Mouse (Mus musculus) kidney, adult 18-20 months (tissue): ENCODE measurements at regions not wholly inside any gene's neighbourhood (a gene's known extent, or its start where the extent isn't known, plus 50 kb on each side); places are given as distances from the start of the nearest gene placed in this dataset.

Experiments
- DNase-seq: peaks from one replicate; pipeline ENCODE4 v3.0.0; 2021

DNA sequence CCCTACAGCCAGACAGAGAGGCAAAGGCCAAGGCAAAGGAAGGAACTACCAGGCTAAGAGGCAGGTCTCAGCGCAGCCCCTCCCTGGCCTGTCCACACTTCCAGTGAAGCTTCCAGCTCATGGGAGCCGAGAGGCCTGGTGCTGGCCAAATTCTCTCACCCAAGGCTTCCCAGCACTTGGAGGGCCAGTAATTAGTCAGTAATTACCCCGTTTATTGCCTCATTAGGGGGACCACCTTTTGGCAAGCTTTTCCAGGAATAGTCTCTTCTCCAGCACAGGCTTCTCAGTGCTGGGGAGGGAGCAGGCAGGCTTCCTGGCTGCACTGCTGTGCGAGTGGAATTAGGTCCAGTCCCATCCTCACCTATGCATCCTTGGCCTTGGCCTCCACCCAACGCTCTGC is 252.8 kb upstream of the Nxpe4 start:
- DNase-seq = no peak

DNA sequence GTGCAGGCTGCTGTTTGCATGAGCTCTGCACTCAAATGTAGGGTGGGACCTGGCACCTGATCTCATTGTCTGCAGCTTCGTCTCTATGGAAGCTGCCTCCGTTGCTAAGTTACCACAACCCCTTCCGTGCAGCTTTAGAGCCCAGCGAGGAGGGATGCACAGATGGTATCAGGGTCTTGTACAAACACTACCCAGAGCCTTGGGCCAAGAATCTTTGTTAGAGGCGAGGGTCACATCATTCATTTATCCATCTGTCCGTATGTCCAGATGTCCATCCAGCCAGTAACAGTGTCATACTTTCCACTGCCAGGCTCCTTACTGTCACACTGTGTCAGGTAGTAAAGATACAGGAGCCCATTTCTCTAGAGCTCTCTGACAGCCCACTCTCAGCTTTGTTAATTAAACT is 251.3 kb upstream of the Nxpe4 start:
- no peak for DNase-seq

DNA sequence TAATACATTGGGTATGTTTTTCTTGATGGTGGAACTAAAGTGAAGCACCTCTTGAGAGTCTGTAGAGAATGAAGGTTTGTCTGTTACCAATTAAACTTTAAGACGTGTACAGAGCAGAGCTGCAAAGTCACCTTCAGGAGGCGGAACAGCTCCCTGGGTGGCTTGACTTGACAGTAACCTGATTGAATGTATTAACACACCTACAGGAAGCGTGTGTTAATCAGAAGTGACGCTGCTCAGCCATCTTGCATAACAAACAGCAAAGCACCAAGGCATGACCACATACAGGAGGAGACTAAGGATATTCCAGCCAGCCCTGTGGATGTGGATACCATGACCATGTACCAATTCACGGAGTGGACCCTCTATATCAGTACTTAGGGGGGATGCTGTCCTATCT is 249.0 kb upstream of the Nxpe4 start:
- DNase-seq = no peak

DNA sequence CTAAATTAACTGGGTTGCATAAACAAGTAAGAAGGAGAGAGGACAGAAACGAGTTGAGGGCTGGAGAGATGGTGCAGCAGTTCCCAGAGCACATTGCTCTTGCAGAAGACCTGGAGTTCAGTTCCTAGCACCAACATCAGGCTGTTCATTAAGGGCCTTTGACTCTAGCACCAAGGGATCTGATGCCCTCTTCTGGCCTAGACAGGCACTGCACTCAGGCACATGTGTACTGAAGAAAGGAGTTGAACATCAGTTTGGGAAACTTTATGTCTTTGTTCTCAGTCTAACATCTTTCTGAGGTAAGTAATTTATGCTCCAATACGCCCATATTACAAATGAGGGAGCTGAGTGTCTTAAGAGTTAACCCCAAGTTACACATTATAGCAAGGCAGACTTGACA is 226.5 kb upstream of the Nxpe4 start:
- no peak for DNase-seq

DNA sequence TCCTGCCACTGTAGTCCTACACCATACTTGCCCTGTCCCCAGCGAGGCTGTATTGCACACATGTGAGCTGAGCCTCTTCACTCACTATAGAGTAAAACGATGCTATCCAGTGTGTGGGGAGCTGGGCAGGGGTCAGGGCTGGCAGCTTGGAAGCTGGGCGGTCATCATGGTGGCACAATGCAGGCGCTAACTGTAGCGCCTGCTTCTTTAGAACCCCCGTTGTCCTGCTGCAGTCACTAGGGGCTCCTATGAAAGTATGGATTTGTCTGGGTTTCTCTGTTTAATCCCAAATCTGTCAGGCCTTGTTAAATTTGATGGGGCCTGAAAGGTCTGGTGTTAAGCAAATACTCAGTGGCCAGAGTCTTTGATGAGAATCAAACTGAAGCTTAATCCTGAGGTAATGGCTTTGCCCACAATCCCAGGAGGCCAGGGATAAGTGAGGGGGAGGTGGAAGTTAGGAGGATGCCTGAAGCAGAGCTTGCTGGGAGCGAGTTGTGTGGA is 225.8 kb upstream of the Nxpe4 start:
- no peak for DNase-seq

DNA sequence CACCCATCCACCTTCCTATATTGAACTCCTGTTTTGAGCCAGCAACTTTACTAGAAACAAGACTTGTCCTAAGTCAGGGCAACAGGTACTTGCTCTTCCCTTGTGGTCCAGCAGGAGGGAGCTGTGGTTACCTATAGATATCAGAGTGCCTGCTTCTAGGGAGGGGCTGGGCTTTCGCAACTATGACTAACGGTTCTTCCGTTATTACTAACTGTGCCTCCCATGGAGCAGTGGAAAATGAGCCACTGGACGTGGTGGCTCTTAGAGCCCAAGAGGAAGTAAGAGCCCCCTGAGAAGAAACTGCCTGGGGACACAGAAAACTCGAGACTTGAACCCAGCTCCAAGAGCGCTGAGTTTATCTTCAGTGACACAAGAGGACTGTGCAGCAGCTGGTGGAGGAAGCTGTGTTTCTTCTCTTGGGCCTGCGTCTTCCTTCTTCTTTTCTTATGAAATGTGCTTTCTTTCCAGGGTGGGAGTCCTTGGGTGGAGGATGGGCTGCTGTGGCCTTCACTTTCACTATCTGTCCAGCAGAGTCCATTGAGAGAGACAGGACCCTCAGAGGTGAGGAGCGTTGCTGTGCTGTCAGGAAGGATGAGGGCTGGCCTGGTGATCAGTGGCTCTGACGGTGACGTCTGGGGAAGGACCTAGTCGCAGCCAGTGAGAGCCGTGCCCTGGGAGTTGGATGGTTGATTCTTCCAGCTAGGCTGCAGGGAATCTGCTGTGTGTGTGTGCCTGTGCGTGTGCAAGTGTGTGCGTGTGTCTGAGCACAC is 222.7 kb upstream of the Nxpe4 start:
- DNase-seq = no peak

DNA sequence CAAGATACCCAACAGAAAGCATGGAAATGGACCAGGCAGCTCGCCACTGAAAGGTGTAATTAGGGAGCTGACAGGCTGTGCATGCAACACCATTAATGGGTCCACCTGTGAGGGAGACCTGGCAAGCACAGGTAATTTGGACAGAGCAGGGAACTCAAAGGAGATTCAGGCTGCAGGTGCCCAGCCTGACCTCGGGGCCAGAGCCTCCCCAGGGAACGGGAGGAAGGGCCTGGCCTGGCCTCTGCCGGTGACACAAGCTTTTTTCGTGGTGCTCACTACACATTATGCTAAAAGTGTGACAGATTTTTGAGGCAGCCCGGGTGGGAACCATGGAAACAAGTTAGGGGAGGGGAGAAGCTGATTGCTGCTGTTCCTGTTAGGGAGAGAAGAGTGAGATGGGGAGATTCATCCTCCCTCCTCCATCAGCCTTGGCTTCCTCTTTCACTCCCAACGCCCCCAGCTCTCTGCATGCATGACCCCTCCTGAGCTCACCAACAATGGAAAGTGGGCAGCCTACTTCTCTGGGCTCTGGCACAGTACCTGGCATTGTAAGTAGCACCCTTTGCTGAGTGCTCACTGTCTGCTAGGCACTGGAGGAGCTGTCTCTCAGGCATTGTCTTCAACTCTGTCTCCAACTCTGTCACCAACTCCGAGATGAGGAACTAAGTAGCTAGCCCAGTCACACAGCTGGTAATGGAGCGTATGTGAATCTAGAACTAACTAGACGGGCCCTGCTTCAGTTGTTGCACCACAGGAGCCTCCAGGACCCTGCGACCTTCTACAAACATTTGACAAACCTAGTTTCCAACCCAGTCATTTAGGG is 218.9 kb upstream of the Nxpe4 start:
- DNase-seq = no peak

DNA sequence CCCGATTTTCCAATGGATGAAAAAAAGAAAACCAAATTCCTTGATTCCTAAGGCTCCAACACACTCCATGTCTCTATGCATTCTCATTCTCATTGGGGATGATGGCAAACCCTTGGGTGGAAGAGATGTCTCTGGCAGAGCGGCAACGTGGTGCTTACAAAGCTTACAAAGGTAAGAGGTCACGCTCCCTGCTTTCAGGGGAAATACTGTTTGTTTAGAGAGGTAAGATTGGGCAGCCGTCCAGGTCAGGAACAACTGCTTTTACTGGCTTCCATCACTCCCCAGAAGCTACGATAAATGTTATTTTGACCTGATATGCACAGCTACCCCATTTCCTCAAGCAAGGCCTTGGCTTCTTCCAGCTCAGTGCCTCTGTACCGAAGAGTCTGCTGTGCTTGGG is 215.6 kb upstream of the Nxpe4 start:
- DNase-seq = no peak

DNA sequence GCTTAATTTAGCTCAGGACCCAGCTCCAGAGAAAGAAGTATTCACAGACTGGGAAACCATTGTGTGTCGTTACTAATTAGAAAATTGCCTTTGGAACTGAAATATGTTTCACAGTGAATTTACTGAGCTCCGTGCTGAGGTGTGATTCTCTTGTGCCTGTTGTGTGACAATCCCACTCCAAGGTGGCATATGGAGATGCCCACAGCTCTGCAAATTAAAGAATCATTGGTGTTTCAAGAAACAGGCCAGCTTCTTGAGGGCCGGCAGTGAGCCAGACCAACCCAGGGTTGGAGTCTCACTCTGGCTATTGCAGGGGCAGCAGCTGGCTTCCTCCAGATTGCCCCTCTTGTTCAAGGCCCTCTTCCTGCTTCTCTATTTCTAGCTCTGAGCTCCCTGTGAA is 203.9 kb upstream of the Nxpe4 start:
- no peak for DNase-seq

DNA sequence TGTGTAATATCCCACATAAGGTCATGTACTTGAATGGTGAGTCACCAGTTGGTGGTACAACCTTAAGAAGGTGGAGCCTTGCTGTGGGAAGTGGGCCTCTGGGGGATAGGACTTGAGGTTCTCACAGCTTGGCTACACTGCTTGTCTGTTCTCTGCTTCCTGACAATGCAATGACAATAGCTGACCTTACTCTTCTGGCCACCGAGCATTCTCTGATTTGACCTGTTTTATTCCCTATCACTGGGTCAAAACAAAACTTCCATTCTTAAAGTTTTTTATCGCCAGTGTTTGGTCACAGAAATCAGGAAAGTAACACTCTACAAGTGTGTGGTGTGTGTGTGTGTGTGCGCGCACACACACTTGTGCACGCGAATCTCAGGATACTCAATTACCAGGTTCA is 203.0 kb upstream of the Nxpe4 start:
- no peak for DNase-seq

DNA sequence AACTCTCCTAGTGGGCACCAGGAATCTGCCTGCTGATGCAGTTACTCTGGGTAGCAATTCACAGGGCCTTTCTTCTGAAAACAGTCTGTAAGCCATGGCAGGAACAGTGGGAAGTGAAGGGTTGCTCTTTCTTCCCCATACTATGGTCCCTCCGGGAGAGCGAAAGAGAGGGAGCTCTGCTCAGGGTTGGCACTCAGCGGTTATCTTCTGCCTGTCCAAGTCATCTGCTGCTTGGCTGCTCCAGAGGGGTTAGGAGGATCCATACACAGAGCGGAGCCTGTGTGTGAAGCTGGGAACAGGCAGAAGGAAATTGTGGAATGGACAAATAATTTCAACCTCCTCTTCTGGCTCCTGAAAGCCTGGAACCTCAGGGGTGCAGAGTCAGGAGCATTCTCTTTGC is 200.6 kb upstream of the Nxpe4 start:
- no peak for DNase-seq

DNA sequence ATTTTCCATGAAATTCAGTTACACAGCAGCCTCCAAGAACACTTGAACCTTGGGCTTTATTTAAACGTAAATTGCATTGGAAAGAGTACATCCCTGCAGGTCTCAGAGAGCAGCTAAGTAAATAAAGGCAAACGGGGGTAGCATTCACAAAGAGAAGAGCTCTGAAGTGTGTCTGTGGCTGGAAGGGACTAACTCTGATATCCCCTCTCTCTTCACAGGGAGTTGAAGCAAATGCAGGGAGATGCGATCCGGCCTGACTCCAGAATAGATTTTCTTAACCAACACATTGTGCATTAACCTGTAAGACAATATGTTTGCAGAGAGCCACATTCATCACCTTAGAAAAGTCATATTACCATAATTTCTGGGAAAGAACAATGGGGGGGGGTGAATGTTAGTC is 199.7 kb upstream of the Nxpe4 start:
- no peak for DNase-seq

DNA sequence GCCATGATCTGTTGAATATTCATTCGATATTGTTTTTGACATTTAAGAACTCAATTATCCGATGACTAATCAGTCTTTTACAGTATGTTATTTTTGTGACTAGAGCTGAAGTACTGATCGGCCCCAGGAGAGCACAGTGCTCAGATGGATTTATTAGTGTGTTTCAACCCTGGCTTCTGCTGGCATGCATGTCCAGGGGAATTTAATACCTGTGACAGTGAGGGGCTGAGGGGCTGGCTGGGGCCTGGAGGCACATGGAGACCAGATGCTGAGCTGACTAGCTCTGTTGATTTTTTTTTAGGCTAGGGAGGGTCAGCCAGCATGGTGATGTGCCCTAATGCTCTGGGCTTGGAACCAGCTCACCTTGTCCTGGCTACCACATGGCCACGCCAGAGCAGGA is 199.2 kb upstream of the Nxpe4 start:
- DNase-seq = no peak

DNA sequence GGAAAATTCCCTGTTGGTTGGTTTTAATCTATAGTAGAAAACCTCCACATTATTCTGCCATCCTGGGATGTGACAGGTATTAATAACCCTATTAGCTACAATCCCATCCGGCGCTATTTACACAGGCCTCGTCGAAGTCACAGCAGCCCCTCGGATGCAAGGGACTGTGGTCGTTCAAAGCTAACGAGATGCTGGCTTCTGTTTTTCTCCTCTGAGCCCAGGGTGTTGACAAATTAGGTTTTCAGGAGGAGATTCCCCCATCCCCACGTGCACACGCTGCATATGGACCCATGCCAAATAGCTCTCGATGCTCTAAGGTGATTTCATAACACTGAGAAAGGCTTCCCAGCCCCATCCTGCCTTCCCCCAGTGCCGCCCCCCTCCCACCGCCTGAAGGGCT is 188.7 kb upstream of the Nxpe4 start:
- DNase-seq = no peak

DNA sequence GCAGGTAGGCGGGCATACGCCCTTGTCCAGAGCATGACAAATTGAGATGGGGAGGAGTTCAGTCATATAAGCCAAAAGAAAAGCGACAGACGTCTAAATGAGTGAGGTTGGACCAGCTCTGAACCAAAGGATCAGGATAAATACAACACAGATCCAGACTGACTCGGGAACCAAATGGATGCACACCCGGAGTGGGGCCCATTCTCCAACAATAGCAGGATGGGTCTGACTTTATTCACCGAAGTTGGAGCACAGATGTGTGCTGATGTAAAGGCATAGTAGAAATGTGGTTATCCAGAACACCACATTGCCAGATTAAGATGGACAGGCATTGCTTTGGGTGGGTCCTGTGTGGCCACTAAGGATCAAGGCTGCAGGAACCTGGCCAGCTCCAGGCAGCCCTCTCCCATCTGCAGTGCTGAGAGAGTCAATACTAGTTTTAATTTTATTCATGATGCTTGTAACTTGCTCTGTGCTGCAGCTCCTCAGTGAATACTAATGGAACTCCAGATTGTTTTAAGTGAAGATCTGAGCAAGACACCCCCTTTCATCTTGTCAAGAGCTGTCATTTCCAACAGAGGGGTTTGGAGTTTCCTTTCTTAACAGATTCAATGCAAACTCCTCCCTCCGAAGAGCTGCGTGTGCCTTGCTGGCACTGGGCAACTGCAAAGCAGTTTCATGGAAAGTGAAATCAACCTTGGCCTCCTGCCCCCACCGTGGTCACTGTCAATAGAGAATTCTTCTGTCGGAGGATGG is 176.3 kb upstream of the Nxpe4 start:
- DNase-seq = no peak

DNA sequence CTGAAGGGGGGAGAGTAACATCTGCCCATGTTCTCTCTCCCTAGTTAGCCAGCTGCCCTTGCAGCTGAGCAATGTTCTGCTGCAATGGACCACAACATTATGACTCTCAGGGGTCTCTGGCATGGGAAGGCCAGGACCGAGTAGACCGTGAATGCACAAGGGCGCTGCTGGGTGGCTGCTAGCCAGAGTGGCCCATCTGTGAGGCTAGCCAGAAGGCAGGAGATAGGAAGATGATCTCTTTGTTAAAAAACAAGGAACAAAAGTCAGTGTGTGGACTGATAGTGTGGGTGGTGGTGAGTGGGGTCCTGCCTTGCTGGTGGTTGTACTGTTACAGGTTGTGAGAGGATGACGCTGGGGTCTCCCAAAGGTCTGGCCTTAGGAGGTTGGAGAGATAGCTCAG is 174.6 kb upstream of the Nxpe4 start:
- DNase-seq = no peak

DNA sequence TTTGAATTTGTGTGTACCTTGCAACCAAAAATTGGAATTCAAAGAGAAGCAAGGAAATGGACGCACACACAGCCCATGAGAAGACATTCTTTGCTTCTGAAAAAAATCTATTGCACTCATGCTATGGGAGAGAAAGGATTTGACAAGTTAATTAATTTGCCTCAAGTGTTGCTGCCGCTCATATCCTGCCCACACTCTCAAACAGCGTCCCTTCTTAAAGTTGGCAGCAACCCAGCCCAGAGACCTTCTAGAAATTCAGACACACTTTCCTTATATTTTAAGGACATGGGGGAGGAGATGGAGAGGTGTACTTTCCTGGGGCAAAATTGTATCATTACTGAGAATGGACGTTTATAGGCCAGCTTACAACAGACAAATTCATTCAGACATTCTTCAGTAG is 167.2 kb upstream of the Nxpe4 start:
- no peak for DNase-seq

DNA sequence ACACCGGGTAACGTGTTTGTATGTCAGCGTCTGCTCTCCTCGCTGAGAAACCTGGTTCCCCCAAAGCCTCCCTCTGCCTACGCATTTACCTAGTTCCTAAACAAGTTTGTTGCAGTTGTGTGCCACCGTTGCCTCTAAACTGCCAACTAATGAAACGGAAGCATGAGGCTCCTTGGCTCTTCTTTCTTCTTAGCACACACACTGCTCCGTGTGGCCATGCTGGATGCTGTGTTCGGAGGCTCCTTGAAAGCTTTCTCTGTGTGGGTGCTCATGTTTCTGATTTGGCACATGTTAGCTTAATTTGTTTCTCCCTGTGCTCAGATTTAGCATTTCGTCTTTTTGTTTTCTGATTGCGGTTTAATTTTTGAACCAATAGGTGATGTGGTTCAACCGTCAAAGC is 162.2 kb upstream of the Nxpe4 start:
- no peak for DNase-seq

DNA sequence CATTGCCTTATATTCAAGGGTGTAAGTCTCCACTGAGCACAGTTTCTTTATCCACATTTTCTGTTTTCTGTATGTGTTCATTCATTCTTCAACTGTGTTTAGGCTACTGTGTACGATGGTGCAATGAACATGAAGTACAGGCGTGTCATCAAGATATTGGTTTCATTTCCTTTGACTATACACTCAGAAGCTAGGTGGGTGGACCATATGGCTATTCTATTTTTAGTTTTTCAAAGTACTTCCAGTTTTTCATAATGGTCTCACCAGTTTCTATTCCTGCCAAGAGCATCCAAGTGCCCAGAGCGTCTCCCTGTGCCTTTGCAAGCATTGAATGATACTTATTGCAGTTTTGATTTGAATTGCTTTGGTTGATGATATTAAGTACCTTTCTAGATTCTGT is 132.8 kb upstream of the Nxpe4 start:
- no peak for DNase-seq

DNA sequence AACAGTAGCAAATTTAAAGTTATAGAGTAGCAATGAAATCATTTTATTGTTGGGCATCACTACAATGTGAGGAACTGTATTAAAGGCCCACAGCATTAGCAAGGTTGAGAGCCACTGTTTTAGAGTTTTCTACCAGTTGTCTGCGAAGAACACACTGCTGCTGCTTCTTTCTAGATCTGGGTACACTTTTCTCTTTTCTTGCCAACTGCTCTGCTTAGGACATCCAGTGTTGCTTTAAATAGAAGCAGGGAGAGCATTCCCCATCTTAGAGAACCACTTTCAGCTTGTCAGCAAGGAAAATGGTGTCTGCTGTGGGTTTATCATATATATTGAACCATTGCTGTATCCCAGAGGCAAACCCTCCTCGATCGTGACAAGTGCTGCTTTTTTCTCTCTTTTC is 131.0 kb upstream of the Nxpe4 start:
- no peak for DNase-seq

DNA sequence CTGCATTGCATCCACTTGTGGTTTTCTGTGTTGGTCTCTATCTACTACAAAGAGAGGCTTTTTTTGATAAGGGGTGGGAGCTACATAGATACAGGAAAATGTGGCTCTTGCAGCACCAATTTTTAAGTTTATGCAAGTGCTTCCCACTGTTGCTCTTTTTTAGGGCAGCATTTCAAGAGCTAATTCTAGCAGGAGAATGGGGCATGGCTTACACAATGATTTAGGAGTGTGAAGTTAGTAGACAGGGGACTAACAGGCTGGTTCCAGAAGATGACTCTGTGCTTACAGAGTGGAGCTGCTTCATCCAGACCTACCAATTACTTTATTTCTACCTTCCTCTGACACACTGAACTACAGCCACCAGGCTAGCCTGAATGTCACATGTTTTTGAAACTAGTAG is 125.9 kb upstream of the Nxpe4 start:
- no peak for DNase-seq

DNA sequence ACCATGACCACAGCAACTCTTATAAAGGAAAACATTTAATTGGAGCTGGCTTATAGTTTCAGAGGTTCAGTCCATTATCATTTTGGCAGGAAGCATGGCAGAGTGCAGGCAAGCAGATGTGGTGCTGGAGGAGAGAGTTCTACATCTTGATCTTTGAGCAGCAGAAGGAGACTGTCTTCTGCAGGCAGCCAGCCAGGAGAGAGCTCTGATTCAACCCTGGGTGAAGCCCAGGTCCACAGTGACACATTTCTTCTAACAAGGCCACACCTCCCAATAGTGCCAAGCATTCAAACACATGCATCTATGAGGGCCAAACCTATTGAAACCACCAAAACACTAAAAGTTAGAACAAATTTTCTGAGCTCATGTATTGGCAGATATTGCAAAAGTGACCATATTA is 117.0 kb upstream of the Nxpe4 start:
- DNase-seq = no peak

DNA sequence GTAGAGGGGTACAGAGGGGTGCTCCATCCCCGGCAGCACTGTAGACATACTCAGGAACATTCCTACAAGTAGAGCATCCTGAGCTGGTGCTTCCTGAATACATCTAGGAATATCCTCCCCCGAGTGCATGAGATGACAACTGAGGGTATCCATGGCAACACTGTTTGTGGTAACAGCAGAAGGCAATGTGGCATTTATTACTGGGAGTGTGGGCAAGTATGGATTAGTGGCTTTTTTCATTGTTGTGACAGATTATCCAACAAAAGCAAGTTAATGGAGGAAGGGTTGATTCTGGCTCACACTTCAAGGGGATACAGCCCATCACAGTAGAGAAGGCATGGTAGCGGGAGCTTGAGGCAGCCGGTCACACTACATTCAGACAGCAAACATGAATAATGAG is 114.0 kb upstream of the Nxpe4 start:
- DNase-seq = no peak

DNA sequence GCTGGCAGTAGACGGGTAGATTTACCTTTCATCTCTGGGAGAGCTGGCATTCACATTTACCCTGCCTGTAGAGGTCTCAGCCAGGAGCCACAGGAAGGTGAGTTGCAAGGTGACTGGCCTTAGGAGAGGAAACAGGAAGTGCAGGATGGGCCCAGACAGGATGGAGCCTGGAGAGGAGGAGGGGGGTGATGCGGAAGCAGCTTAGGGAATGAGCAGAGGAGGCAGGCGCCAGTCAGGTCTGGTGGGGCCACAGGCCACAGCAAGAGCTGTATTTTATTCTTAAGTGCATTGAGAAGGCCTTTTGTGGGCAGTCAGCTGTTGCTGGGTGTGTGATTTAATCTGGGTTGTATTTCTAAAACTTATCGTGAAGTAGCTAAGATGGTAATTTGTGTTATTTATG is 108.2 kb upstream of the Nxpe4 start:
- peak; percentile 5 for DNase-seq
